ENCODE assay signal across 12 mouse cellular contexts in the genomic region with DNA sequence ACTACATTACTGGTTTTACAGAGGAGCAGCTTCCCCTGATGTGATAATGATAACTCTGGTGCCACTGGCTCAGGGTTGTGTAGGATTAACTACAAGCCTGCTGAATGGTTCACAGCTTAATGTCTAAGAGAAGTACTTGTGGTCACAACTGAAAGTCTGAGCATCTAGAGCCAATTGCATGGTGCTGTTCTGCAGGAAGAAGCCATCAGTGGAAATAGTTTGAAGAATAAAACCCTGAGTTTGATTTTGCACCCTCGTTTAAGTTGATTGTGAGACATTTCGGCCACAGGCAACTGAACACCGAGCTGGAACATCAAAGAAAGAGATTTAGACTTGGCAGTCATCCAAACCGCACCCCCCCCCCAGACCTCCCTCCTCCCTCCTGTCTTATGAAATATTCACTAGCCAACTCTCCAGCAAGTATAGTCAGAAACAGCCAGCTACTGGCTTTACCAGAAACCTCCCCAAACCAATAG. TPM values are rescaled to one million over a fixed set of nuclear protein-coding genes. Genes with fewer than 3 reads are reported as not detected.
DNase-seq lines count a peak whose midpoint lies in the region; ATAC-seq and TF ChIP-seq lines count a peak whose summit lies in the region.
"Had no signal": no experiment of that assay in that cellular context is flagged by ENCODE, and none has a peak within 500 bp of the region (broad histone marks: within the 10 kb centered on the region; RNA-seq: fewer than 3 reads in every experiment).

No protein-coding gene starts in this region.

- H3K9me3 ChIP-seq in kidney, postnatal 0 days (replicated peaks; ENCODE audit: low read length), result no peaks in the 10 kb centered on the region
- H3K9me3 ChIP-seq in embryonic facial prominence, embryonic 14.5 days (ENCODE audit: control insufficient read depth, low read length), result no peaks in the 10 kb centered on the region
- H3K9me3 ChIP-seq: liver, embryonic 15.5 days had no signal

- no peak overlapping the region for H3K9ac ChIP-seq in kidney, postnatal 0 days (ENCODE audit: low read depth, low read length)
- H3K9ac ChIP-seq in embryonic facial prominence, embryonic 14.5 days (ENCODE audit: low read depth, low read length), result no peak overlapping the region
- H3K9ac ChIP-seq: liver, embryonic 15.5 days had no signal

- no peak overlapping the region for H3K4me2 ChIP-seq in kidney, postnatal 0 days (ENCODE audit: low read length)
- H3K4me2 ChIP-seq in embryonic facial prominence, embryonic 14.5 days (ENCODE audit: low read depth, low read length), result no peak overlapping the region
- H3K4me2 ChIP-seq: liver, embryonic 15.5 days had no signal

- no peak overlapping the region for H3K4me3 ChIP-seq in kidney, postnatal 0 days (replicated peaks; ENCODE audit: low read depth, low read length)
- no peak overlapping the region for H3K4me3 ChIP-seq in embryonic facial prominence, embryonic 14.5 days (ENCODE audit: low read depth, low read length)
- H3K4me3 ChIP-seq: liver, embryonic 15.5 days had no signal

- H3K36me3 ChIP-seq in kidney, postnatal 0 days (ENCODE audit: insufficient read depth, low read length), result no peaks in the 10 kb centered on the region
- no peaks in the 10 kb centered on the region for H3K36me3 ChIP-seq in embryonic facial prominence, embryonic 14.5 days (ENCODE audit: control insufficient read depth, insufficient read depth, low read length)
- H3K36me3 ChIP-seq: liver, embryonic 15.5 days had no signal

- ATAC-seq in kidney, postnatal 0 days (replicated peaks; ENCODE audit: low FRiP score, low read depth), result no peak
- ATAC-seq in embryonic facial prominence, embryonic 14.5 days (ENCODE audit: low read depth), result no peak; the same call in 1 of the 2 replicates
- peak; percentile 76 for ATAC-seq in megakaryocyte, adult 5-6 weeks (ENCODE audit: poor library complexity, severe bottlenecking)

- DNase-seq in kidney, postnatal 0 days (ENCODE audit: low spot score), result peak; percentile 29
- DNase-seq in kidney, adult 18-20 months, result no peak
- peak; percentile 30 for DNase-seq in MN1 (ENCODE audit: low spot score)
- peak; percentile 58 for DNase-seq in embryonic facial prominence, embryonic 14.5 days (ENCODE audit: low spot score)
- no peak for DNase-seq in testis, postnatal 14 days (ENCODE audit: low spot score)
- no peak for DNase-seq in frontal cortex, postnatal 36 days (ENCODE audit: low spot score in 2 of 2)
- no peak for DNase-seq in cerebellum, adult 11 months
- DNase-seq: cerebellum, adult 9-11 months; right cerebral cortex, adult 18-20 months had no signal

- no peak for TF ChIP-seq CTCF in kidney, postnatal 0 days (IDR thresholded peaks at IDR 0.05; ENCODE audit: low read depth)

- no peak overlapping the region for H3K27ac ChIP-seq in kidney, postnatal 0 days
- peak overlapping the region; percentile 77; the same call in 1 of the 2 replicates for H3K27ac ChIP-seq in embryonic facial prominence, embryonic 14.5 days (replicated peaks; ENCODE audit: low read depth, low read length)
- H3K27ac ChIP-seq: liver, embryonic 15.5 days had no signal

- no peaks in the 10 kb centered on the region for H3K4me1 ChIP-seq in kidney, postnatal 0 days (replicated peaks; ENCODE audit: insufficient read depth, low read length)
- H3K4me1 ChIP-seq in embryonic facial prominence, embryonic 14.5 days (ENCODE audit: control insufficient read depth, insufficient read depth, low read length), result peaks cover 28% of the 10 kb centered on the region

- H3K27me3 ChIP-seq in kidney, postnatal 0 days (ENCODE audit: insufficient read depth, low read length), result no peaks in the 10 kb centered on the region
- H3K27me3 ChIP-seq in embryonic facial prominence, embryonic 14.5 days (replicated peaks; ENCODE audit: control insufficient read depth, insufficient read depth, low read length), result no peaks in the 10 kb centered on the region
- H3K27me3 ChIP-seq: liver, embryonic 15.5 days had no signal

- 8% methylated on average over 3 of the region's 4 CpGs for WGBS in kidney, postnatal 0 days
- WGBS in embryonic facial prominence, embryonic 14.5 days, result 13% methylated on average over 4 of the region's 4 CpGs

RNA-seq across cellular contexts. Expression of gene Insl5, which starts 19.7 kb away (rescaled TPM):
- not detected in 2 replicates for polyA plus RNA-seq in kidney, postnatal 0 days (2015; fragmentation: Nextera tagmentation; extraction: Ambion mirVana)
- polyA plus RNA-seq in embryonic facial prominence, embryonic 14.5 days (2014; fragmentation: Nextera tagmentation; extraction: Ambion mirVana), result not detected in 2 replicates
- total RNA-seq in megakaryocyte, adult 5-6 weeks (2015), result not detected in 2 replicates
- not detected in 2 replicates for total RNA-seq in megakaryocyte, adult 5-6 weeks (2017)
- polyA plus RNA-seq: heart, postnatal 0 days; liver, embryonic 15.5 days had no signal

RNA-seq across cellular contexts. Expression of gene Tctex1d1, which starts 28.6 kb away (rescaled TPM):
- polyA plus RNA-seq in kidney, postnatal 0 days (2015; fragmentation: Nextera tagmentation; extraction: Ambion mirVana), result 0.69 and 1.0 TPM in 2 replicates
- polyA plus RNA-seq in embryonic facial prominence, embryonic 14.5 days (2014; fragmentation: Nextera tagmentation; extraction: Ambion mirVana), result 0.94 and 1.2 TPM in 2 replicates
- total RNA-seq in megakaryocyte, adult 5-6 weeks (2015), result 1.9 and 5.2 TPM in 2 replicates
- 3.5 and 5.5 TPM in 2 replicates for total RNA-seq in megakaryocyte, adult 5-6 weeks (2017)
- polyA plus RNA-seq: heart, postnatal 0 days had no signal

Comparison
In these comparisons a context has a peak if more than half of its experiments do, and no peak if none do; other contexts are left out.
1. DNase-seq: peak in kidney, postnatal 0 days (single experiment), MN1 (single experiment) and embryonic facial prominence, embryonic 14.5 days (single experiment); none in kidney, adult 18-20 months (single experiment), testis, postnatal 14 days (single experiment), frontal cortex, postnatal 36 days (0 of 2) and cerebellum, adult 11 months (single experiment).